Mouse (Mus musculus) yolk sac, embryonic 10.5 days (tissue): Measurements from ENCODE around the gene Ift43.

Experiments used
- DNase-seq: peaks from one replicate; pipeline ENCODE4 v3.0.0-alpha.2; 2017; ENCODE audit warnings: low spot score

Gene Ift43

GRCm38 (mm10) chr12:86078553-86079201 lies 3.7 kb upstream of the Ift43 start, which contains the start of gene Tgfb3:
Gene Tgfb3, minus strand, starts transcription at chr12:86079041.
- DNase-seq = peak; percentile 72

GRCm38 (mm10) chr12:86079202-86079667 lies 3.1 kb upstream of the Ift43 start:
- peak; percentile 87 for DNase-seq

- no peak for DNase-seq
Measured at GRCm38 (mm10) chr12:86085873-86086272, 3.5 kb downstream of the Ift43 start.

GRCm38 (mm10) chr12:86086550-86086949 lies 4.2 kb downstream of the Ift43 start:
- DNase-seq = no peak

GRCm38 (mm10) chr12:86088042-86088441 lies 5.7 kb downstream of the Ift43 start:
- no peak for DNase-seq

- no peak for DNase-seq
Measured at GRCm38 (mm10) chr12:86090764-86091163, 8.4 kb downstream of the Ift43 start.

- no peak for DNase-seq
Measured at GRCm38 (mm10) chr12:86091601-86092132, 9.3 kb downstream of the Ift43 start.

- no peak for DNase-seq
Measured at GRCm38 (mm10) chr12:86094075-86094474, 11.7 kb downstream of the Ift43 start.

- DNase-seq = no peak
Measured at GRCm38 (mm10) chr12:86095806-86096205, 13.5 kb downstream of the Ift43 start.

GRCm38 (mm10) chr12:86097781-86098180 lies 15.4 kb downstream of the Ift43 start:
- no peak for DNase-seq

- DNase-seq = no peak
Measured at GRCm38 (mm10) chr12:86100711-86101110, 18.4 kb downstream of the Ift43 start.

GRCm38 (mm10) chr12:86102686-86103085 lies 20.3 kb downstream of the Ift43 start:
- peak; percentile 21 for DNase-seq

GRCm38 (mm10) chr12:86103391-86103790 lies 21.1 kb downstream of the Ift43 start:
- no peak for DNase-seq

- peak; percentile 10 for DNase-seq
Measured at GRCm38 (mm10) chr12:86103852-86104251, 21.5 kb downstream of the Ift43 start.

- no peak for DNase-seq
Measured at GRCm38 (mm10) chr12:86104297-86104696, 22.0 kb downstream of the Ift43 start.

- no peak for DNase-seq
Measured at GRCm38 (mm10) chr12:86105546-86105945, 23.2 kb downstream of the Ift43 start.

GRCm38 (mm10) chr12:86106086-86106485 lies 23.7 kb downstream of the Ift43 start:
- no peak for DNase-seq

GRCm38 (mm10) chr12:86107645-86108044 lies 25.3 kb downstream of the Ift43 start:
- no peak for DNase-seq

- DNase-seq = no peak
Measured at GRCm38 (mm10) chr12:86109531-86109930, 27.2 kb downstream of the Ift43 start.

- DNase-seq = no peak
Measured at GRCm38 (mm10) chr12:86110637-86111036, 28.3 kb downstream of the Ift43 start.

GRCm38 (mm10) chr12:86116295-86116835 lies 34.0 kb downstream of the Ift43 start:
- no peak for DNase-seq

GRCm38 (mm10) chr12:86124016-86124415 lies 41.7 kb downstream of the Ift43 start:
- no peak for DNase-seq

GRCm38 (mm10) chr12:86128122-86128521 lies 45.8 kb downstream of the Ift43 start:
- DNase-seq = peak; percentile 73

- peak; percentile 21 for DNase-seq
Measured at GRCm38 (mm10) chr12:86129005-86129404, 46.7 kb downstream of the Ift43 start.
